Mouse (Mus musculus): ENCODE data around the gene Mylk. TPM values are rescaled to one million over a fixed set of nuclear protein-coding genes. Genes with fewer than 3 reads are reported as not detected.
"Not testable (repeated sequence)": the region's sequence is repeated elsewhere in the genome, so short reads cannot be mapped to it uniquely, and the experiment has no call there.

Mylk gene
- polyA plus RNA-seq (2021): 98.0 TPM

DNA sequence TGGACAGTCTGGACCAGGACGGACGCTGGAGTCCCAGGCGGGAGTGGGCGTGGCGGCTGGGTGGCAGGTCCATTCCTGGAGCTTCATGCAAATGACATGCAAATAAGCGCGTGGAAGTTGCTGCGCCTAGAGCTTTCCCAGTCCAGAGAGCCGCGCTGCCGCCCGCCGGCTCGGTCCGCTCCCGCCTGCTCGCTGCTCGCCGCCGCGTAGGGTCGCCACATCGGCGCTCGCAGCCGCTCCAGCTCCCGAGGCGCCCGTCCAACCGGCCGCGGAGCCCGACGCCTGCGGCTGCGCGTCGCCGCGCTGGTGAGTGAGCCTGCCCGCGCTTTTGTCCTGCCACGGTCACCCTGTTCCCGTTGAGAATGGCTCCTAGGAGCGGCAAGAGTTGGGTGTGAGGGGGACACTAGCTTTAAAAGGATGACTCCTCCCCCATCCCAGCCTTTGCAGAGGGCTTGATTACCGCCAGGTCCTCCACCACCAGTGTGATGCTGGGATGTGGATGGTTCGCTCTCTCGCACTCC lies at the start of gene Mylk:
Mylk (plus strand) TSS at position 146 of the 521 bp plus-strand sequence.
- no peaks in the 10 kb centered on the region for H3K27me3 ChIP-seq
- no peak for TF ChIP-seq CTCF (IDR thresholded peaks at IDR 0.05)
- in situ Hi-C loops (cut with MboI; ENCODE audit: low pct_unique_long_range_greater_than_20kb): no loop called here
- ChIA-PET POLR2A (interaction anchor here (0.7 to 1.3 kb wide), 2 partner anchors 21 to 47 kb away, joined by 3 to 6 read pairs; no protein-coding TSS in a partner anchor), CTCF (interaction anchor here (1.2 to 1.6 kb wide), 4 partner anchors 10 to 130 kb away, joined by 4 to 7 read pairs (median 4); no protein-coding TSS in a partner anchor)
- DNase-seq (ENCODE audit: low read depth, low spot score): peak; percentile 42
- ATAC-seq: peak; percentile 88

DNA sequence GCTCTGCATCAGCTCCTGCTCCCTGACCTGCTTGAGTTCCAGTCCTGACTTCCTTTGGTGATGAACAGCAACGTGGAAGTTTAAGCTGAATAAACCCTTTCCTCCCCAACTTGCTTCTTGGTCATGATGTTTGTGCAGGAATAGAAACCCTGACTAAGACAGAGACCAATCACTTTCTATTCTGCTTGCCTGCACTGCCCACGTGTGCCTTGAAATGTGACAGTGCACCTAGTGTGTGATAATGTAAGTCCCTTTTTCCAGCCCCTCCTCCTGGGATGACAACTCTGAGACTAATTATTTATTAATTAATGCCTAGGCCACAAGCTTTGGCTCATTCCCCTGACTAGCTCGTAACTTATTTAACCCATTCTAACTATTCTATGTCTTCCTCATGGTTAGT lies 46.3 kb upstream of the Mylk start:
- DNase-seq (ENCODE audit: low read depth, low spot score); ATAC-seq; in situ Hi-C loops (cut with MboI; ENCODE audit: low pct_unique_long_range_greater_than_20kb); H3K27me3 ChIP-seq: not testable (repeated sequence)
- ChIA-PET POLR2A (interaction anchor here (1.0 kb wide), 1 partner anchor 55 kb away, joined by 3 read pairs; no protein-coding TSS in a partner anchor), CTCF (interaction anchor here (0.7 to 3.7 kb wide), 10 partner anchors 9 to 506 kb away, joined by 3 to 40 read pairs (median 4); partner anchors contain the start of genes Ccdc14 and Ropn1)

- in situ Hi-C loops (cut with MboI; ENCODE audit: low pct_unique_long_range_greater_than_20kb): loop anchor here (5.0 to 10.0 kb wide), 4 partner anchors 33 to 505 kb away; no protein-coding TSS in a partner anchor
- DNase-seq (ENCODE audit: low read depth, low spot score): peak; percentile 50
- peak; percentile 92 for TF ChIP-seq CTCF (IDR thresholded peaks at IDR 0.05)
- ATAC-seq: peak; percentile 87
- H3K27me3 ChIP-seq: no peaks in the 10 kb centered on the region
- CTCF ChIA-PET: interaction anchor here (0.7 to 4.2 kb wide), 22 partner anchors 11 to 508 kb away, joined by 3 to 40 read pairs (median 4); partner anchors contain the start of genes Ccdc14 and Ropn1
- POLR2A ChIA-PET: no interaction called here
These were observed 44.7 kb upstream of the Mylk start for GRCm38 (mm10) chr16:34700165-34700827.

DNA sequence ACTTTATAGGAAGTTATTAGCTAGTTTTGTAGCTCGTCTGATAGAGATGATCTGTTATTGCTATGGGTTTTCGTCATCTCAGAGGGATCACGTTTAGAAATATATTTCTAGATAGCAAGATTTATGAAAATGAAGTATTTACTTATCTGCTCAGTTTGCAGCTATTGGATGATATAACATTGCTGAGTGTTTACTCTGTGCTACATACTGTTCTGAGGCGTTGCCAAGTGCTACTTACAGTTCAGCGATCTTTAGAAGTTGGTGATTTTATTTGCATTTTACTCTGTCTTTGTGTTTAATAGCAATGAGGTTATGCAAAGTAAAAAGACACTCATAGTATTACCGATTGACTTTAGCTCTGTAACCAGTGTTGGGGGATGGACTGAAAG lies 44.2 kb upstream of the Mylk start:
- TF ChIP-seq CTCF (IDR thresholded peaks at IDR 0.05): no peak
- no peak for ATAC-seq
- ChIA-PET POLR2A (interaction anchor here (1.0 kb wide), 1 partner anchor 27 kb away, joined by 3 read pairs; no protein-coding TSS in a partner anchor), CTCF (interaction anchor here (1.0 to 4.2 kb wide), 16 partner anchors 10 to 508 kb away, joined by 3 to 40 read pairs (median 5); partner anchors contain the start of gene Ccdc14)
- DNase-seq (ENCODE audit: low read depth, low spot score): no peak
- in situ Hi-C loops (cut with MboI; ENCODE audit: low pct_unique_long_range_greater_than_20kb): loop anchor here (5.0 to 10.0 kb wide), 4 partner anchors 34 to 506 kb away; no protein-coding TSS in a partner anchor
- no peaks in the 10 kb centered on the region for H3K27me3 ChIP-seq

GRCm38 (mm10) chr16:34706019-34706418 lies 39.0 kb upstream of the Mylk start:
- no peak for ATAC-seq
- ChIA-PET POLR2A (no interaction called here), CTCF (interaction anchor here (1.3 to 2.3 kb wide), 2 partner anchors 16 to 39 kb away, joined by 5 to 7 read pairs; no protein-coding TSS in a partner anchor)
- in situ Hi-C loops (cut with MboI; ENCODE audit: low pct_unique_long_range_greater_than_20kb): loop anchor here (10.0 kb wide), 1 partner anchor 511 kb away; no protein-coding TSS in a partner anchor
- H3K27me3 ChIP-seq: no peaks in the 10 kb centered on the region
- no peak for TF ChIP-seq CTCF (IDR thresholded peaks at IDR 0.05)
- DNase-seq (ENCODE audit: low read depth, low spot score): no peak

GRCm38 (mm10) chr16:34706487-34706946 lies 38.5 kb upstream of the Mylk start:
- ATAC-seq (no peak), DNase-seq (ENCODE audit: low read depth, low spot score) (no peak)
- in situ Hi-C loops (cut with MboI; ENCODE audit: low pct_unique_long_range_greater_than_20kb): loop anchor here (10.0 kb wide), 1 partner anchor 512 kb away; no protein-coding TSS in a partner anchor

GRCm38 (mm10) chr16:34711481-34711880 lies 33.5 kb upstream of the Mylk start:
- DNase-seq (ENCODE audit: low read depth, low spot score) (no peak), ATAC-seq (no peak)
- peak; percentile 49 for TF ChIP-seq CTCF (IDR thresholded peaks at IDR 0.05)
- CTCF ChIA-PET: interaction anchor here (1.2 to 6.5 kb wide), 7 partner anchors 8 to 335 kb away, joined by 3 to 40 read pairs (median 3); no protein-coding TSS in a partner anchor
- POLR2A ChIA-PET: no interaction called here
- H3K27me3 ChIP-seq: no peaks in the 10 kb centered on the region
- in situ Hi-C loops (cut with MboI; ENCODE audit: low pct_unique_long_range_greater_than_20kb): no loop called here

More at GRCm38 (mm10) chr16:34706487-34706946, 38.5 kb upstream of the Mylk start:
- CTCF ChIA-PET: interaction anchor here (1.3 to 2.3 kb wide), 2 partner anchors 15 to 39 kb away, joined by 5 to 7 read pairs; no protein-coding TSS in a partner anchor
- H3K27me3 ChIP-seq: no peaks in the 10 kb centered on the region
- no peak for TF ChIP-seq CTCF (IDR thresholded peaks at IDR 0.05)
- POLR2A ChIA-PET: interaction anchor here (0.6 kb wide), 1 partner anchor 89 kb away, joined by 3 read pairs; no protein-coding TSS in a partner anchor

DNA sequence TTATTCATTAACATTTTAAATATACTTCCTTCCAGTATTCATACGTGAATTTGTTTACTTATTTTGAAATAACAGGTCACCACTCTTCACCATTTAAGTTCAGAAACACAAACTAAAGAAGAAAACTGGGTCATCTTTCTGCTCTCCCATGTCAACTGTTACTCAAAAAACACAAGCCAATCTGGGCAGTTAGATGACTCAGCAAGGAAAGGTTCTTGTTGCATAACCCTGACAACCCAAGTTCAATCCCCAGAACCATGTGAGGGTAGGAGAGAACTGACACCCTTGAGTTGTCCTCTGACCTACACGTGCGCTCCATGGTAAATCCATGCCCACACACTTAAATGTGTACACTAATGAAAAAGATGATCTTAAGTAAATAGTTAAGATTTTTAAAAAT lies 19.9 kb upstream of the Mylk start:
- no peak for ATAC-seq
- H3K27me3 ChIP-seq: no peaks in the 10 kb centered on the region
- POLR2A ChIA-PET: no interaction called here
- in situ Hi-C loops (cut with MboI; ENCODE audit: low pct_unique_long_range_greater_than_20kb): no loop called here
- no peak for TF ChIP-seq CTCF (IDR thresholded peaks at IDR 0.05)
- no peak for DNase-seq (ENCODE audit: low read depth, low spot score)
- CTCF ChIA-PET: interaction anchor here (0.9 kb wide), 1 partner anchor 14 kb away, joined by 3 read pairs; no protein-coding TSS in a partner anchor

- DNase-seq (ENCODE audit: low read depth, low spot score); CTCF ChIA-PET; H3K27me3 ChIP-seq; ATAC-seq; POLR2A ChIA-PET; in situ Hi-C loops (cut with MboI; ENCODE audit: low pct_unique_long_range_greater_than_20kb): not testable (repeated sequence)
These were observed 16.4 kb upstream of the Mylk start for GRCm38 (mm10) chr16:34728610-34729009.

- no peaks in the 10 kb centered on the region for H3K27me3 ChIP-seq
- DNase-seq (ENCODE audit: low read depth, low spot score) (no peak), ATAC-seq (no peak)
- in situ Hi-C loops (cut with MboI; ENCODE audit: low pct_unique_long_range_greater_than_20kb): no loop called here
- TF ChIP-seq CTCF (IDR thresholded peaks at IDR 0.05): no peak
- ChIA-PET CTCF (no interaction called here), POLR2A (no interaction called here)
These were observed 15.6 kb upstream of the Mylk start for GRCm38 (mm10) chr16:34729371-34729770.
